Mouse (Mus musculus): ENCODE results near the gene Slc15a1. TPM values are rescaled to one million over a fixed set of nuclear protein-coding genes. Genes with fewer than 3 reads are reported as not detected.

Gene Slc15a1
- total RNA-seq, 4 experiments from 2014 or later = 0.09 TPM; not detected in 3

- no peak for DNase-seq (ENCODE audit: low spot score)
Measured at GRCm38 (mm10) chr14:121492328-121492727, 12.7 kb downstream of the Slc15a1 start.

DNA sequence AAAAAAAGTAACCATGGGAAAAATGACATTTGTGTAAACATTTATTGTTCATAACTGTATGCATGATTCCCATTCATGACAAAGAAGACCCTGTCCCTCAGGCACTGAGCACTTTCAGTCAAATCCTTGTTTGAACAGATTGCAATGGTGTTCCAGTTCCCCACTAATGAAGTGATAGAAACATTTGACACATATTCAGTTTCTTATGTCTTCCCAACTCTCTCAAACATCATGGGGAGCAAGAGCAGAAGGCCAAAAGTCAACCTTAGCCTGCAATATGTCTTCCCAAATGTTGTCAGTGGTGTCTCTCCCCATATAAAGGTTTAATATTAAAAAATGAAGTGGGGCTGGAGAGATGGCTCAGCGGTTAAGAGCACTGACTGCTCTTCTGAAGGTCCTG, 19.3 kb downstream of the Slc15a1 start:
- no peak for DNase-seq (ENCODE audit: low spot score)

- DNase-seq (ENCODE audit: low spot score) = no peak
Measured at GRCm38 (mm10) chr14:121484436-121484835, 20.6 kb downstream of the Slc15a1 start.

GRCm38 (mm10) chr14:121482181-121482580, 22.9 kb downstream of the Slc15a1 start:
- DNase-seq (ENCODE audit: low spot score) = no peak

DNA sequence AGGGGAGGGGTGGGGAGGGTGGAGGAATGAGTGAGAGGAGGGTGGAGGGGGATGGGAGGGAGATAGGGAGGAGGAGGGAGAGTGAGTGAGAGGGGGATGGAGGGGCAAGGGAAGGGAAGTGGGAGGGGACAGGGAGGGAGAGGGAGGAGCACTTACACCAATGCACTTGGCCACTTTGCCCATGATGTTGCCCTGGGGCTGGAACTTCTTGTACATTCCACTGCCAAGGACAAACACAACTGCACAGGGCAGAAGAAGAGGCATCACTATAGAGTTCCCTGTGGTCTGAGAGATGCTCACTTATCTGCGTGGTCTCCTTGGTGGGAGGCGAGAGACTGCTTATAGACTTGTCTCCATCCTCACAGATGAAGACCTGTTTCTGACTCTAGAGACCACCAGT, 23.5 kb downstream of the Slc15a1 start:
- no peak for DNase-seq (ENCODE audit: low spot score)

DNA sequence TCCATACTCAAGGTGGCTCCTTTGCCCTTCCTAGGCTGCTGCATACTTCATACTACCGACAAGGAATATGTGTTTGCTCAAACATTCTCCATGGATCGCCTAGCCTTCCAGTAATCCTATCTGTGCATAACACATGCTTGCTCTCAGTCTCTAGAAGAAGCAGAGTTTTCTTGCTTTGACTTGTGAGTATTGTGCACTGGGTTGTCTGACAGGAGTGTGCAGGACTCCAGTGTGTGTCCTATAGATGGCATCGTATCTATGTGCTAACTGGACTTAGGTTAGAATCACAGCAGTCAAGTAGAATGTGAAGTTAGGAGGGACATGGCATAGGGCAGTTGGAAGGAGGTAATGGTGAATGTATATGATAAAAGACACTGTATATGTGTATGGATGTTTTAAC, 26.0 kb downstream of the Slc15a1 start:
- DNase-seq (ENCODE audit: low spot score) = no peak

GRCm38 (mm10) chr14:121477925-121478693, 26.9 kb downstream of the Slc15a1 start:
- no peak for DNase-seq (ENCODE audit: low spot score)

DNA sequence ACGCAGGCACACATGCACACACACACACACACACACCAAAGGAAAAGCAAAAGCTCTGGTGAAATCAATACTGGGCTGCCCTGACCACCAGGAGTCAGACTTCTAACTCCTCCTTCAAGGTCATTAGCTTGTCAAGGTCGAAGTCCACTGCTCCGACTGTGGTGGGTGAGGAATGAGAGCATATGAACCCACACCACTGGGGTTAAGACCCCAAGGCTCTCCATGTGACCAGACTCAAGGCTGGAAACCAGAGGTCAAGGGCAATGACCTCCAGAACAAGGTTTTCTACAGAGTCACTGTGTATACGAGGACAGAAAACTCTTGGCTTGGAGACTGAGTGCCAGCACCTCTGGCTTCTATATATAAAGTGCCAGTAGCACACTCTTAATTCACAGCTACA, 31.2 kb downstream of the Slc15a1 start:
- no peak for DNase-seq (ENCODE audit: low spot score)

GRCm38 (mm10) chr14:121471545-121472121, 33.4 kb downstream of the Slc15a1 start:
- DNase-seq (ENCODE audit: low spot score) = no peak

DNA sequence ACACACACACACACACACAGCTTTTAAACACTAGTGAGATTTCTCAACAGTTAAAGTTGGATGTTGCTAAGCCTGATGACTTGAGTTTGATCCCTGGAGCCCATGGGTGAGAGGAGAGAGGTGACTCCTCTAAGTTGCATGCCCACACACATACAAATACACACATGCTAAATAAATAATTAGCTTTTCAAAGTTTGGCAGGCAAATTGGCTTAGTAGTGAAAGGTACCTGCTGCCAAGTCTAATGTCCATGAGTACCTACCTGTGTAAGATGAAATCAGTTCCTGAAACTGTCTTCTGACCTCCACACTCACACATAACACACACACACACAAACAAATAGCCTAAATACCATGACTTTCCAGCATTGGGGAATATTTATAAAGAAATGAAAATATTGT, 35.5 kb downstream of the Slc15a1 start:
- DNase-seq (ENCODE audit: low spot score) = no peak

- no peak for DNase-seq (ENCODE audit: low spot score)
Measured at GRCm38 (mm10) chr14:121467646-121468045, 37.4 kb downstream of the Slc15a1 start.

GRCm38 (mm10) chr14:121466501-121466900, 38.6 kb downstream of the Slc15a1 start:
- DNase-seq (ENCODE audit: low spot score) = no peak

- DNase-seq (ENCODE audit: low spot score) = no peak
Measured at GRCm38 (mm10) chr14:121464318-121464717, 40.7 kb downstream of the Slc15a1 start.

- no peak for DNase-seq (ENCODE audit: low spot score)
Measured at GRCm38 (mm10) chr14:121462756-121463155, 42.3 kb downstream of the Slc15a1 start.

DNA sequence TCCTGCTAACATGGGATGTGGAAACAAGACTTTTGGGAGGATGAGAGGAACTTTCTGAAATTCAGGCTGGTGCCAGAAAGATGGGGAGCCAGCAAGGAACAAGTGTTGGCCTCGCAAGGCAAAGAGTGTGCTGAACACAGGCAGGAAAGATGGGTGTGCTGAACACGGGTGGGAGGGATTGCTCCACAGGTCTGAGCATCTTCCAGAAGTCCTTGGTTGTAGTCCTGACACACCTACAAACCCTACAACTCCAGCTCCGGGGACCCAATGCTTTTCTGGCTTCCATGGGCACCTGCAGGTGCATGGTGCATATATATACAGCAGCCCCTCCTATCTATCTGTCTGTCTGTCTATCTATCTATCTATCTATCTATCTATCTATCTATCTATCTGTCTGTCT, 44.1 kb downstream of the Slc15a1 start:
- DNase-seq (ENCODE audit: low spot score) = no peak

GRCm38 (mm10) chr14:121458521-121458920, 46.5 kb downstream of the Slc15a1 start:
- no peak for DNase-seq (ENCODE audit: low spot score)

DNA sequence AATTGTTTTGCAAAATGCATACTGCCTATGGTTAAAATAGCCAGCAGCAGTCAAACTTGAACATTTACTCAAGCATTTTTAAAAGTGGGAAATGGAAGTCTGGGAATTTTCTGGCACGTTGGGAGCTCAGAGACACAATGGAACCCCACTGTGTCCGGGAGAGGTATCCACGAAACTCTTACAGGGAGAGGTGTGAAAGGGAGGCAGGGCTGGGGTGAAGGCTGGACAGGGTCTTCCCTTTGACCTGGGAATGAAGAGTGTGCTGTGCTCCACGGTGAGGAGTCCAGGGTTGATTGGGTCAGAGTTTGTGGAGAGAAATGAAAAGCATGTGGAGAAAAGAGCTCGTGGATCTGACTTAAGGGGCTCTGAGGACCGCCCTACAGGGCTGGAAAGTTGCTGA, 47.5 kb downstream of the Slc15a1 start:
- DNase-seq (ENCODE audit: low spot score) = no peak

DNA sequence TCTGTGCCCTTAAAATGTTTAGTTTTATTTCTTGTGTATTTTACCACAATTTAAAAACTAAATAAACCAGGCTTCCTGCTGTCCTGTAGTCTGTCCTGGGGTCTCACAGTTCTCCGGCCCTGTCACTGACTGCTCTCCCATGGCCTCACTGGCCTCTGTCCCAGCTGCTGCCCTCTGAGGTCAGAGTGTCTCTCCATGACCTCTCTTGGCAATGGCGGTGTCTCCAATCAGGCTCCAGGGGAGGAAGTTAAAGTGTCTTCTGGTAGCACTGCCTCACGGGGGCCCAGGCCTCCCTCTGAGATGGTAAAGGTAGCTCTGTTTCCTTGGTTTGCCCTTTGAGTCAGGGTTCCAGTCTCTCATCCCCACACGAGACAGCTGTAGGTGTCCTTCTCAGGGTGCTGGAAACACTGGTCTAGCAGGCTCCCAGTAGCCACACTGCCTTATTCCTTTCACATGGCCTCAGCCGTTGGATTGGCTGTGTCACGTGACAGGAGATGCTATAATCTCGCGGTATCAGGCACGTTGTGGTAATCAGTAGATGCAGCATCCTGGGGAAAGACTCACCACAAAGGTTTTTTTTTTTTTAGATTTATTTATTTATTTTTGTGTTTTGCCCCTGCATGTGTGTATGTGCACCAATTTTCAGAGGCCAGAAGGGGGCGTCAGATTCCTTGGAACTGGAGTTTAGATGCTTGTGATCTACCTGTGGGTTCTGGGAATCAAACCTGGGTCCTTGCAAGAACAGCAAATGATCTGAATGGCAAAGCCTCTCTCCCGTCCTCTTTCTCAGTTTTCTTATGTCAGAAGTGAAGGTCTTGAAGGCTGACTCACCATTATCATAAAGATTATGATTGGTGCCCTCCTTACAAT, 48.4 kb downstream of the Slc15a1 start:
- DNase-seq (ENCODE audit: low spot score) = no peak

DNA sequence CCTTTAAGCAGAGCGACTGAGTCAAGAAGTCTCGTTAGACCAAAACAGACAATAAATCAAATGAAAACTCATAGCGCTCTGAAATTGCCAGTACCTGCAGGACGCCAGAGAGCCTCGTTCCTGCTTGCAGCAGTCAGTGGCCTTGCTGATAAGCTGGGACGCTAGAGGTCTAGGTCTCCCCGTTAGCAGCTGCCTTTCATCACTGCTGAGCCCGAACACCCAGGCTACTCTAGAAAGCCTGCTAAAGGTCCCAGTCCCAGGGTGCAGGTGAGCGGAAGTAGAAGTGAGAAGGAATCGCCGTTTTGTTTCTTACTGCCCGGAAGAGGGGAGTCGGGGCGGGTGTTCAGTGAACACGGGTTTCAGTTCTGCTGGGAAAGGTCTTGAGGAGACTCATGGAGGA, 49.1 kb downstream of the Slc15a1 start:
- DNase-seq (ENCODE audit: low spot score) = no peak

- peak; percentile 57 for DNase-seq (ENCODE audit: low spot score)
Measured at GRCm38 (mm10) chr14:121455527-121455926, 49.5 kb downstream of the Slc15a1 start.

DNA sequence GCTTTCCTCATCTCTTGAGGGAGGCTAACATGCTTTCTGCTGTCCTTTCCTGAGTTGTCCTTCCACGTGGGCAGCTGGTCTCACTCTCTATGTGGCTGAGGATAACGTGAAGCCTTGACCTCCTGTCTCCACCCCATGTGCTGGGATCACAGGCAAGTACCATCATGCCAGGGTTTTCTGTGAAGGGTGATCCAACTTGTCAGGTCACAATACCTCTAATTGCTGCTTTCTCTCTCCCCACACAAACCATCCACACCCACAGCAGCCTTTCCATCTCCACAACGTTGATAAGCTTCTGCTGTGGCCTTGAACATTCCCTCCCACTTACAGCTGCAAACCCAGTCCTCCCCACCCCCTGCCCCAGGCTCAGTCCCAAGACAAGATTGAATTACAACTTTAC, 51.9 kb downstream of the Slc15a1 start:
- no peak for DNase-seq (ENCODE audit: low spot score)

DNA sequence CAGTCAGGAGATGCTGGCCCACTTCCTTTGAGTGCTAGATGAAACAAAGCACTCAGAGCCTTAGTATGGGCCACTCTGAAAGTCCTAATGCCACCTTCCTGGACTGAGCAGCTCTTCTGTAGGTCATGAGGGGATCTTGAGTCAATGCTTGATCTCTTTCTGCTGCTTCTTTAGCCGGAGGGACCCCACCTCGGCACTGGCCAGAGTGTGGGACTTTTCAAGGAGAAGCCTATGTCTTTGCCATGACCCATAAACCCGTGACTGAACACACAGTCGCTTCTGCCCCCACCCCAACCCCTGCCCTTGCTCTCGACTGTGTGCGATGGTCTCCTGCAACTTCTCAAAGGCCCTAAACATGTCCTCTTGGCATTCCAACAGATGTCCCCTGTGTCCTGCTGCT, 52.8 kb downstream of the Slc15a1 start:
- DNase-seq (ENCODE audit: low spot score) = no peak

Data from heart, adult 8-10 months (tissue).